Comparison of ENCODE assay signal across 33 mouse cellular contexts in the genomic region with DNA sequence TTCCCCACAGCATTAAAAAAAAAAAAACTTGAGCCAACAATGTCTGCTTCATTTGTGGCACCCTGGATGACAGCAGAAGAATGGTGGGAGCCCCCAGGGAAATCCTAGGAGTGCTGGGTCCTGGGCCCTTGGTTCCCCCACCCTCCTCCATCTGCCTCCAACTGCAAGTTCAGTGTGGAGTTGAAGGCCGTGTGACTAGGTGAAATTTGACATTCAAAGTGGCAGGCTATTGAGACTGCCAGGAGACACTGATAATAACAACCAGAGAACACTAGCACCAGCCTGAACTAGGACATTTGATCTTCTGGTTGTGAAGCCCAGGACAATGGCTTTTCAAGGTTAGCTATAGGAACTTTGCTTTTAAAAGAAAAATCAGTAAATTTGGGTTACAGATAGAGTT.
DNase-seq lines count a peak whose midpoint lies in the region; ATAC-seq and TF ChIP-seq lines count a peak whose summit lies in the region.
"Had no signal": no experiment of that assay in that cellular context is flagged by ENCODE, and none has a peak within 500 bp of the region (broad histone marks: within the 10 kb centered on the region; RNA-seq: fewer than 3 reads in every experiment).

No protein-coding gene starts in this region.

- peaks cover 16% of the 10 kb centered on the region; the same call in 1 of the 2 replicates for H3K4me1 ChIP-seq in heart, embryonic 11.5 days (ENCODE audit: control insufficient read depth, insufficient read depth, low read length)
- H3K4me1 ChIP-seq in heart, embryonic 16.5 days (ENCODE audit: control insufficient read depth, insufficient read depth, low read length) = peaks cover 30% of the 10 kb centered on the region
- H3K4me1 ChIP-seq in hindbrain, embryonic 12.5 days = no peaks in the 10 kb centered on the region
- H3K4me1 ChIP-seq in intestine, postnatal 0 days (replicated peaks; ENCODE audit: control insufficient read depth, insufficient read depth, low read length) = no peaks in the 10 kb centered on the region
- H3K4me1 ChIP-seq: hindbrain, embryonic 15.5 days; liver, embryonic 12.5 days; megakaryocyte, embryonic 14.5 days; midbrain, embryonic 12.5 days; neural tube, embryonic 12.5 days had no signal

- 25% methylated on average over 1 of the region's 1 CpGs for WGBS in heart, embryonic 11.5 days (ENCODE audit: insufficient replicate concordance)
- WGBS in heart, embryonic 16.5 days = 31% methylated on average over 1 of the region's 1 CpGs
- 56% methylated on average over 1 of the region's 1 CpGs for WGBS in hindbrain, embryonic 12.5 days
- WGBS in intestine, postnatal 0 days = 59% methylated on average over 1 of the region's 1 CpGs

- ATAC-seq in heart, embryonic 11.5 days (replicated peaks; ENCODE audit: insufficient number of reproducible peaks, low FRiP score, low TSS enrichment) = no peak
- ATAC-seq in heart, embryonic 16.5 days (replicated peaks; ENCODE audit: extremely low read depth, insufficient read depth, low FRiP score) = peak; percentile 64
- no peak for ATAC-seq in hindbrain, embryonic 12.5 days (ENCODE audit: low FRiP score)
- no peak for ATAC-seq in intestine, postnatal 0 days
- ATAC-seq: forebrain, embryonic 14.5 days; inflammation-experienced regulatory T-cells, adult 6 months; liver, embryonic 12.5 days; liver, postnatal 0 days had no signal

- no peak for TF ChIP-seq CTCF in intestine, postnatal 0 days (IDR thresholded peaks at IDR 0.05; ENCODE audit: low read depth)

- H3K27me3 ChIP-seq in heart, embryonic 11.5 days (ENCODE audit: control insufficient read depth, insufficient read depth, low read length) = no peaks in the 10 kb centered on the region
- no peaks in the 10 kb centered on the region for H3K27me3 ChIP-seq in heart, embryonic 16.5 days (ENCODE audit: control insufficient read depth, insufficient read depth, low read length)
- no peaks in the 10 kb centered on the region for H3K27me3 ChIP-seq in hindbrain, embryonic 12.5 days
- H3K27me3 ChIP-seq in intestine, postnatal 0 days (replicated peaks; ENCODE audit: control insufficient read depth, insufficient read depth, low read length) = no peaks in the 10 kb centered on the region
- H3K27me3 ChIP-seq: embryonic facial prominence, embryonic 12.5 days; hindbrain, embryonic 15.5 days; liver, embryonic 12.5 days; megakaryocyte, embryonic 14.5 days; midbrain, embryonic 12.5 days; neural tube, embryonic 12.5 days had no signal

- peak overlapping the region; percentile 62 for H3K27ac ChIP-seq in heart, embryonic 11.5 days (ENCODE audit: low read depth, low read length)
- peak overlapping the region; percentile 78 for H3K27ac ChIP-seq in heart, embryonic 16.5 days (ENCODE audit: low read length)
- no peak overlapping the region for H3K27ac ChIP-seq in hindbrain, embryonic 12.5 days
- H3K27ac ChIP-seq in intestine, postnatal 0 days (ENCODE audit: low read depth, low read length) = no peak overlapping the region
- H3K27ac ChIP-seq: embryonic facial prominence, embryonic 12.5 days; gastrocnemius, adult 2 months; hindbrain, embryonic 15.5 days; layer of hippocampus, adult 2 months; liver, embryonic 12.5 days; midbrain, embryonic 12.5 days; neural tube, embryonic 12.5 days had no signal

- no peak overlapping the region for H3K4me3 ChIP-seq in heart, embryonic 11.5 days (ENCODE audit: low read depth, low read length)
- H3K4me3 ChIP-seq in heart, embryonic 16.5 days (ENCODE audit: low read length) = no peak overlapping the region
- H3K4me3 ChIP-seq in hindbrain, embryonic 12.5 days = no peak overlapping the region
- H3K4me3 ChIP-seq in intestine, postnatal 0 days (ENCODE audit: low read depth, low read length) = no peak overlapping the region
- H3K4me3 ChIP-seq: embryonic facial prominence, embryonic 12.5 days; gastrocnemius, adult 2 months; hindbrain, embryonic 15.5 days; layer of hippocampus, adult 2 months; liver, embryonic 12.5 days; megakaryocyte, embryonic 14.5 days; midbrain, embryonic 12.5 days; myocyte; neural tube, embryonic 12.5 days had no signal

- H3K9ac ChIP-seq in heart, embryonic 11.5 days (ENCODE audit: low read depth, low read length) = no peak overlapping the region
- no peak overlapping the region for H3K9ac ChIP-seq in heart, embryonic 16.5 days (ENCODE audit: low read length)
- no peak overlapping the region for H3K9ac ChIP-seq in hindbrain, embryonic 12.5 days
- H3K9ac ChIP-seq in intestine, postnatal 0 days (ENCODE audit: low read depth, low read length) = no peak overlapping the region
- H3K9ac ChIP-seq: embryonic facial prominence, embryonic 12.5 days; hindbrain, embryonic 15.5 days; liver, embryonic 12.5 days; liver, postnatal 0 days; midbrain, embryonic 12.5 days; neural tube, embryonic 12.5 days had no signal

- no peaks in the 10 kb centered on the region for H3K9me3 ChIP-seq in heart, embryonic 11.5 days (replicated peaks; ENCODE audit: control insufficient read depth, low read length)
- no peaks in the 10 kb centered on the region for H3K9me3 ChIP-seq in heart, embryonic 16.5 days (replicated peaks; ENCODE audit: control insufficient read depth, low read length)
- H3K9me3 ChIP-seq in hindbrain, embryonic 12.5 days (replicated peaks) = no peaks in the 10 kb centered on the region
- no peaks in the 10 kb centered on the region for H3K9me3 ChIP-seq in intestine, postnatal 0 days (ENCODE audit: control insufficient read depth)
- H3K9me3 ChIP-seq: embryonic facial prominence, embryonic 12.5 days; G1E; hindbrain, embryonic 15.5 days; liver, embryonic 12.5 days; midbrain, embryonic 12.5 days; neural tube, embryonic 12.5 days had no signal

- no peaks in the 10 kb centered on the region for H3K36me3 ChIP-seq in heart, embryonic 11.5 days (ENCODE audit: control insufficient read depth, insufficient read depth, low read length)
- no peaks in the 10 kb centered on the region for H3K36me3 ChIP-seq in heart, embryonic 16.5 days (ENCODE audit: control insufficient read depth, insufficient read depth)
- no peaks in the 10 kb centered on the region for H3K36me3 ChIP-seq in hindbrain, embryonic 12.5 days
- H3K36me3 ChIP-seq in intestine, postnatal 0 days (ENCODE audit: control insufficient read depth, insufficient read depth) = no peaks in the 10 kb centered on the region
- H3K36me3 ChIP-seq: embryonic facial prominence, embryonic 12.5 days; G1E; hindbrain, embryonic 15.5 days; liver, embryonic 12.5 days; midbrain, embryonic 12.5 days; neural tube, embryonic 12.5 days had no signal

- peak; percentile 25 for DNase-seq in adrenal gland, adult 8-10 months
- no peak for DNase-seq in adrenal gland, postnatal 25 days
- peak; percentile 2 to 21 for DNase-seq in adrenal gland, postnatal 36 days
- no peak for DNase-seq in layer of hippocampus, postnatal 36 days
- DNase-seq: cerebellum, adult 8-10 months; cerebellum, postnatal 25 days; embryo, embryonic 11 days; gastrocnemius, adult 2 months; gastrocnemius, postnatal 36 days; kidney, adult 2 months; kidney, postnatal 36 days; left cerebral cortex, postnatal 4 days; liver, postnatal 0 days; lung, postnatal 4 days; right cerebral cortex, adult 18-20 months; right cerebral cortex, postnatal 4 days; thymus, adult 2 months; thymus, postnatal 36 days had no signal

- no peak overlapping the region for H3K4me2 ChIP-seq in heart, embryonic 11.5 days
- H3K4me2 ChIP-seq in heart, embryonic 16.5 days (ENCODE audit: low read depth, low read length) = no peak overlapping the region
- H3K4me2 ChIP-seq in hindbrain, embryonic 12.5 days (replicated peaks) = no peak overlapping the region
- H3K4me2 ChIP-seq in intestine, postnatal 0 days (replicated peaks; ENCODE audit: low read depth) = no peak overlapping the region
- H3K4me2 ChIP-seq: embryonic facial prominence, embryonic 12.5 days; hindbrain, embryonic 15.5 days; liver, embryonic 12.5 days; midbrain, embryonic 12.5 days; neural tube, embryonic 12.5 days had no signal

Comparison
In these comparisons a context has a peak if more than half of its experiments do, and no peak if none do; other contexts are left out.
1. DNase-seq: peak in adrenal gland, adult 8-10 months (single experiment) and adrenal gland, postnatal 36 days (2 of 2); none in adrenal gland, postnatal 25 days (single experiment) and layer of hippocampus, postnatal 36 days (0 of 2).
2. H3K27ac ChIP-seq: peak in heart, embryonic 11.5 days (single experiment) and heart, embryonic 16.5 days (single experiment); none in hindbrain, embryonic 12.5 days (single experiment) and intestine, postnatal 0 days (single experiment).